Mouse (Mus musculus): ENCODE results near the gene Olfm4. TPM values are rescaled to one million over a fixed set of nuclear protein-coding genes. Genes with fewer than 3 reads are reported as not detected.

The Olfm4 gene
- 2.4 and 2.6 TPM in 2 replicates for polyA plus RNA-seq (2014; fragmentation: Nextera tagmentation; extraction: Ambion mirVana)

- Histone ChIP-seq H3K27me3 (ENCODE audit: control insufficient read depth, insufficient read depth, low read length) (no peaks in the 10 kb centered on the region), H3K9ac (ENCODE audit: low read depth, low read length) (no peak within 1 kb of the TSS), H3K4me3 (ENCODE audit: low read length) (no peak within 1 kb of the TSS), H3K9me3 (ENCODE audit: control insufficient read depth, low read length) (no peaks in the 10 kb centered on the region), H3K36me3 (ENCODE audit: control insufficient read depth, insufficient read depth, low read length) (no peaks in the 10 kb centered on the region), H3K4me1 (ENCODE audit: control insufficient read depth, insufficient read depth, low read length) (peaks cover 8% of the 10 kb centered on the region; the same call in 1 of the 2 replicates), H3K27ac (ENCODE audit: low read depth, low read length) (no peak within 1 kb of the TSS), H3K4me2 (replicated peaks; ENCODE audit: low read depth, low read length) (no peak within 1 kb of the TSS)
- 77% methylated on average over 2 of the region's 2 CpGs for WGBS
- ATAC-seq (ENCODE audit: low FRiP score, low TSS enrichment) = no peak
Observed at GRCm38 (mm10) chr14:79983781-79984180, at the start of gene Olfm4. Gene Olfm4 (plus strand): TSS chr14:79984081.

- 71% methylated on average over 4 of the region's 4 CpGs for WGBS
Observed at GRCm38 (mm10) chr14:79934426-79934825, 49.5 kb upstream of the Olfm4 start.

DNA sequence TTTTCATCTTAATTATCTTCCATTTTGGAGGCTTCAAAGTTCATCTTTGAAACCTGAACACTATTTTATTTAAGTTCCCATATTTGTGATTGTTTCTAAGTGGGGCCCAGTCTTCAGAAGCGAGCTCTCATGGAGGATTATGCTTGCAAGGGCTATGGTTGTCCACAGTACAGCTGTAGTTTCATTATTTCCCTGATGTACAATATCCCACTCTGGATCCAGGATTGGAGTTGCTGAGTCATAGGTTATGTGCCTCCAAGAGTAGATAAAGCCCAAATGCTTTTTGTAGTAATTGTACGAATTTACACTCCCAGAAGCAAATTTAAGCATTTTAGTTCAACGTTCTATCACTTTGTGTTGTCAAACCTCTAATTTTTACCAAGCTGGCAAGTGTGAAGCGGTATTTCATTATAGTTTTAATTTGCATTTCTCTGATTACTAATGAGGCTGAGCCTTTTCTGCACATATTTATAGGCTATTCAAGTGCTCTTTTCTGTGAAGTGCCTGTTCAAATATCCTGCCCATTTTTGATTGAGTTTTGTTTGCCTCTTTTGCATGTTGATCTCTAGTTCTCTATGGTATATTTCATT lies 46.9 kb upstream of the Olfm4 start:
- no peak overlapping the region for H3K4me3 ChIP-seq (ENCODE audit: low read length)
- WGBS = 94% methylated on average over 4 of the region's 4 CpGs
- ATAC-seq (ENCODE audit: low FRiP score, low TSS enrichment) = no peak

More at GRCm38 (mm10) chr14:79934426-79934825, 49.5 kb upstream of the Olfm4 start:
- no peak overlapping the region for H3K9ac ChIP-seq (ENCODE audit: low read depth, low read length)
- no peaks in the 10 kb centered on the region for H3K9me3 ChIP-seq (ENCODE audit: control insufficient read depth, low read length)
- no peak overlapping the region for H3K4me3 ChIP-seq (ENCODE audit: low read length)
- no peak overlapping the region for H3K4me2 ChIP-seq (replicated peaks; ENCODE audit: low read depth, low read length)
- H3K36me3 ChIP-seq (ENCODE audit: control insufficient read depth, insufficient read depth, low read length) = no peaks in the 10 kb centered on the region
- no peak overlapping the region for H3K27ac ChIP-seq (ENCODE audit: low read depth, low read length)
- ATAC-seq (ENCODE audit: low FRiP score, low TSS enrichment) = no peak
- no peaks in the 10 kb centered on the region for H3K4me1 ChIP-seq (ENCODE audit: control insufficient read depth, insufficient read depth, low read length)
- no peaks in the 10 kb centered on the region for H3K27me3 ChIP-seq (ENCODE audit: control insufficient read depth, insufficient read depth, low read length)

GRCm38 (mm10) chr14:79945876-79946275 lies 38.0 kb upstream of the Olfm4 start:
- no peak overlapping the region for H3K27ac ChIP-seq (ENCODE audit: low read depth, low read length)
- no peak overlapping the region for H3K4me2 ChIP-seq (replicated peaks; ENCODE audit: low read depth, low read length)
- ATAC-seq (ENCODE audit: low FRiP score, low TSS enrichment) = no peak
- WGBS = 70% methylated on average over 2 of the region's 2 CpGs
- H3K27me3 ChIP-seq (ENCODE audit: control insufficient read depth, insufficient read depth, low read length) = no peaks in the 10 kb centered on the region
- no peaks in the 10 kb centered on the region for H3K9me3 ChIP-seq (ENCODE audit: control insufficient read depth, low read length)
- H3K9ac ChIP-seq (ENCODE audit: low read depth, low read length) = no peak overlapping the region
- H3K4me1 ChIP-seq (ENCODE audit: control insufficient read depth, insufficient read depth, low read length) = no peaks in the 10 kb centered on the region
- no peak overlapping the region for H3K4me3 ChIP-seq (ENCODE audit: low read length)
- no peaks in the 10 kb centered on the region for H3K36me3 ChIP-seq (ENCODE audit: control insufficient read depth, insufficient read depth, low read length)

More for the DNA sequence above, 46.9 kb upstream of the Olfm4 start:
- Histone ChIP-seq H3K9ac (ENCODE audit: low read depth, low read length) (no peak overlapping the region), H3K27ac (ENCODE audit: low read depth, low read length) (no peak overlapping the region), H3K27me3 (ENCODE audit: control insufficient read depth, insufficient read depth, low read length) (no peaks in the 10 kb centered on the region), H3K4me2 (replicated peaks; ENCODE audit: low read depth, low read length) (no peak overlapping the region), H3K4me1 (ENCODE audit: control insufficient read depth, insufficient read depth, low read length) (no peaks in the 10 kb centered on the region), H3K36me3 (ENCODE audit: control insufficient read depth, insufficient read depth, low read length) (no peaks in the 10 kb centered on the region), H3K9me3 (ENCODE audit: control insufficient read depth, low read length) (no peaks in the 10 kb centered on the region)

DNA sequence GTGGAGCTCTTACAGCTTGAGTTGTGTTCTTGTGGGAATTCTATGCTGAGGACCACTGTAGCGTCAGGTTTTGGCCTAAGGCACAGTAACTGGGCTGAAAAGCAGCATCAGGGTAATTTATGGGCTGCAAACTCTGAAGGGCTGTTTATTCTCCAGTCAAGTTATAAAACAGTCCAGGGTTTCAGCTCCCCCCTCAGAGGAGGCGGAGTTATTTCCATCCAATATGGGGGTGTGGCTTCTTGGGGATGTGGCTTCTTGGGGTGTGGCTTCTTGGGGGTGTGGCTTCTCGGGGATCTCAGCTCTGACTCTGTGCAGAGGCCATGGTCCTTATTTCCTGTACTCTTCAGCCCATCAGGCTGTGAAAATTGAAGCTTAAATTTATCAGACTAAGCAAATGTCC lies 28.2 kb upstream of the Olfm4 start:
- no peaks in the 10 kb centered on the region for H3K9me3 ChIP-seq (ENCODE audit: control insufficient read depth, low read length)
- H3K9ac ChIP-seq (ENCODE audit: low read depth, low read length) = no peak overlapping the region
- H3K4me1 ChIP-seq (ENCODE audit: control insufficient read depth, insufficient read depth, low read length) = 0 out of 2 replicates have a peak, but pooled peaks cover 4% of the 10 kb centered on the region
- H3K36me3 ChIP-seq (ENCODE audit: control insufficient read depth, insufficient read depth, low read length) = no peaks in the 10 kb centered on the region
- H3K4me2 ChIP-seq (replicated peaks; ENCODE audit: low read depth, low read length) = no peak overlapping the region
- H3K4me3 ChIP-seq (ENCODE audit: low read length) = no peak overlapping the region
- H3K27me3 ChIP-seq (ENCODE audit: control insufficient read depth, insufficient read depth, low read length) = no peaks in the 10 kb centered on the region
- peak; percentile 61 for ATAC-seq (ENCODE audit: low FRiP score, low TSS enrichment)
- H3K27ac ChIP-seq (ENCODE audit: low read depth, low read length) = no peak overlapping the region
- WGBS = 46% methylated on average over 3 of the region's 3 CpGs

DNA sequence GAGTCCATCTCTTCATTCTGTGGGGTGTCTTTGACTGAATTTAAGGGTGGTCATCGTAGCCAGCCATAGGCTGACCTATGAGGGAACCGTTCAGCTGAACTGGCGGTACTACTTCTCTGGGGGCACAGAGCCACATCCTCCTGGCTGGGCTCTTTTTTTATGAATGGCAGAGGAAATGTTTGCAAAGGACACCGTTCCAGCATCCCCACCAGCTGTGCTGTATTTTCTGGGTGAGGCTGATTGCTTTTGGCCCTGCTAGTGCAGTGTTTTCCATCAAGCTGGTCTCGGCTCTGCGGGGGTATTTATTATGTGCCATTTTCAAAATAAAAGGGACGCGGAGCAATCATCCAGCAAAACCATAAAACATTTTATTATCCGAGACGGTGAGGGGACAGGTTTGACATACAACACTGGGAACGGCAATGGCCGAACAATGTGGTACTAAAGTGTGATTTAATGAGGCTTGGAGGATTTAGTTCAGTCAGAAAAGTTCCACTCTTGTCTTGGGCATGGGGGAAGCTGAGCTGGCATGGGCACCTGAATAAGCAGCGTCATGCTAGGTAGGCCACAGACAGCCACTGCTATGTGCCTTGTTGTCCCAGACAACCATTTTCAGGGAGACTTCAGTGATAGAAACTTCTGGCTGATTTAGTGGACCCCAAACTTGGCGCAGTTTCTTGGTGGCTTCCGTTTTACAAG lies 25.9 kb upstream of the Olfm4 start:
- Histone ChIP-seq H3K4me2 (replicated peaks; ENCODE audit: low read depth, low read length) (no peak overlapping the region), H3K36me3 (ENCODE audit: control insufficient read depth, insufficient read depth, low read length) (no peaks in the 10 kb centered on the region), H3K27me3 (ENCODE audit: control insufficient read depth, insufficient read depth, low read length) (no peaks in the 10 kb centered on the region), H3K4me1 (ENCODE audit: control insufficient read depth, insufficient read depth, low read length) (0 out of 2 replicates have a peak, but pooled peaks cover 4% of the 10 kb centered on the region), H3K9me3 (ENCODE audit: control insufficient read depth, low read length) (no peaks in the 10 kb centered on the region), H3K4me3 (ENCODE audit: low read length) (no peak overlapping the region), H3K9ac (ENCODE audit: low read depth, low read length) (no peak overlapping the region), H3K27ac (ENCODE audit: low read depth, low read length) (no peak overlapping the region)
- peak; percentile 87 for ATAC-seq (ENCODE audit: low FRiP score, low TSS enrichment)
- 39% methylated on average over 15 of the region's 15 CpGs for WGBS

GRCm38 (mm10) chr14:79961187-79961586 lies 22.7 kb upstream of the Olfm4 start:
- WGBS = 61% methylated on average over 4 of the region's 4 CpGs
- no peaks in the 10 kb centered on the region for H3K36me3 ChIP-seq (ENCODE audit: control insufficient read depth, insufficient read depth, low read length)
- no peaks in the 10 kb centered on the region for H3K9me3 ChIP-seq (ENCODE audit: control insufficient read depth, low read length)
- ATAC-seq (ENCODE audit: low FRiP score, low TSS enrichment) = no peak
- no peak overlapping the region for H3K4me3 ChIP-seq (ENCODE audit: low read length)
- no peak overlapping the region for H3K9ac ChIP-seq (ENCODE audit: low read depth, low read length)
- no peak overlapping the region for H3K4me2 ChIP-seq (replicated peaks; ENCODE audit: low read depth, low read length)
- H3K4me1 ChIP-seq (ENCODE audit: control insufficient read depth, insufficient read depth, low read length) = 0 out of 2 replicates have a peak, but pooled peaks cover 9% of the 10 kb centered on the region
- H3K27ac ChIP-seq (ENCODE audit: low read depth, low read length) = no peak overlapping the region
- H3K27me3 ChIP-seq (ENCODE audit: control insufficient read depth, insufficient read depth, low read length) = no peaks in the 10 kb centered on the region

DNA sequence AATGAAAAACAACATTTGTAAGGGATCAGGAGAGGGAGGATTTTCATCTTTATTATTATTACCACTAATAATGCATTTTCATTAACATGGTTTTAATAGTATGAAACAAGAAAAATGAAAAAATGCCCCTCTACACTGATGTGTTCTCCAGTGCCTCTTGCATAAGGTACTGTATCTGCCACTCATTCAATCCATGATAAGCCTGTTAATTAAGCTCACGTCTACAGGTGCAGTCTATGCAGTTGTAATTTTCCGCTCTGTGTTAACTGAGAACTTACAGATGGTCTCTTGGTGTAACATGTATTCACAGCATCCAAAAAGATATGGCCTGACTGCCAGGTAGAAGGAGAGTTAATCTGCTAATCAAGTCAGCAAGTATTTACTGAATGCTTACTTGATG lies 22.3 kb upstream of the Olfm4 start:
- Histone ChIP-seq H3K27ac (ENCODE audit: low read depth, low read length) (no peak overlapping the region), H3K9ac (ENCODE audit: low read depth, low read length) (no peak overlapping the region), H3K4me3 (ENCODE audit: low read length) (no peak overlapping the region), H3K4me1 (ENCODE audit: control insufficient read depth, insufficient read depth, low read length) (0 out of 2 replicates have a peak, but pooled peaks cover 9% of the 10 kb centered on the region), H3K9me3 (ENCODE audit: control insufficient read depth, low read length) (no peaks in the 10 kb centered on the region), H3K4me2 (replicated peaks; ENCODE audit: low read depth, low read length) (no peak overlapping the region), H3K27me3 (ENCODE audit: control insufficient read depth, insufficient read depth, low read length) (no peaks in the 10 kb centered on the region), H3K36me3 (ENCODE audit: control insufficient read depth, insufficient read depth, low read length) (no peaks in the 10 kb centered on the region)
- WGBS = 70% methylated on average over 2 of the region's 2 CpGs
- no peak for ATAC-seq (ENCODE audit: low FRiP score, low TSS enrichment)

DNA sequence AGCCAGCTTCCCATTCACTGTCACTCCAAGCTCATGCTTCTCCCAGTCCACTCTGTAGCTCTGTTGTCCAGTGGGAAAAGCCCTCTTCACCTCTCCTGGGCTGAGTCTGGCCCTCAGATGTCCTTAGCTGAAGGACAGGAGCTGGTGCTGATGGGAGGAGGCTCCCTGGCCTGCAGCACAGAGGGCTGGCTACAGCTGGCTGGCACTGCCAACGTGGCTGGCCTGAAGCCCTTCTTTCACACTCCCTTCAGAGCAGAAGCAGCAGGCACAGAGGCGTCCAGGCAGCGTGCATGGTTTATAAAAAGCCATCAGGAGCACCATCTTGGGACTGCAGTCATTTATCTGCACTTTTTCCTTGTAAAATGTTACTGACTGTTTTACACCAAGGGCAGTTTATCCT lies 13.7 kb upstream of the Olfm4 start:
- H3K4me3 ChIP-seq (ENCODE audit: low read length) = no peak overlapping the region
- H3K4me2 ChIP-seq (replicated peaks; ENCODE audit: low read depth, low read length) = no peak overlapping the region
- no peaks in the 10 kb centered on the region for H3K4me1 ChIP-seq (ENCODE audit: control insufficient read depth, insufficient read depth, low read length)
- no peaks in the 10 kb centered on the region for H3K27me3 ChIP-seq (ENCODE audit: control insufficient read depth, insufficient read depth, low read length)
- ATAC-seq (ENCODE audit: low FRiP score, low TSS enrichment) = no peak
- no peak overlapping the region for H3K9ac ChIP-seq (ENCODE audit: low read depth, low read length)
- no peaks in the 10 kb centered on the region for H3K9me3 ChIP-seq (ENCODE audit: control insufficient read depth, low read length)
- H3K27ac ChIP-seq (ENCODE audit: low read depth, low read length) = no peak overlapping the region
- no peaks in the 10 kb centered on the region for H3K36me3 ChIP-seq (ENCODE audit: control insufficient read depth, insufficient read depth, low read length)
- 61% methylated on average over 3 of the region's 3 CpGs for WGBS
